22 mouse cellular contexts compared by ENCODE assay signal in genomic region chr2:164566997-164567396, GRCm38 (mm10). TPM values are rescaled to one million over a fixed set of nuclear protein-coding genes. Genes with fewer than 3 reads are reported as not detected.
A peak's percentile ranks its signal among the peaks of the same experiment; 100 is the strongest.
DNase-seq lines count a peak whose midpoint lies in the region; ATAC-seq and TF ChIP-seq lines count a peak whose summit lies in the region.
"Had no signal": no experiment of that assay in that cellular context is flagged by ENCODE, and none has a peak within 500 bp of the region (broad histone marks: within the 10 kb centered on the region; RNA-seq: fewer than 3 reads in every experiment).

No protein-coding gene starts in this region.

- intact Hi-C loops in gastrocnemius, adult 2 months (cut with DNase I), result no loop called here

- ATAC-seq in liver, postnatal 0 days, result no peak
- no peak for ATAC-seq in liver, embryonic 12.5 days
- ATAC-seq: forebrain, embryonic 15.5 days had no signal

- H3K4me3 ChIP-seq in gastrocnemius, adult 2 months, result no peak overlapping the region
- no peak overlapping the region for H3K4me3 ChIP-seq in liver, postnatal 0 days (ENCODE audit: low read depth, low read length)
- no peak overlapping the region for H3K4me3 ChIP-seq in liver, embryonic 12.5 days
- no peak overlapping the region for H3K4me3 ChIP-seq in ES-Bruce4 (ENCODE audit: low read depth, low read length)
- H3K4me3 ChIP-seq: forebrain, embryonic 15.5 days; hindbrain, embryonic 13.5 days; kidney, embryonic 15.5 days; lung, embryonic 15.5 days; neural tube, embryonic 15.5 days; stomach, embryonic 15.5 days had no signal

- H3K27me3 ChIP-seq in liver, postnatal 0 days (ENCODE audit: insufficient read depth, low read length), result peaks cover 28% of the 10 kb centered on the region
- H3K27me3 ChIP-seq in liver, embryonic 12.5 days (replicated peaks), result peaks cover 38% of the 10 kb centered on the region
- no peaks in the 10 kb centered on the region for H3K27me3 ChIP-seq in ES-Bruce4 (ENCODE audit: control insufficient read depth, insufficient read depth, low read length, poor library complexity, severe bottlenecking)
- H3K27me3 ChIP-seq: stomach, embryonic 15.5 days had no signal

- 77% methylated on average over 2 of the region's 2 CpGs for WGBS in liver, postnatal 0 days (ENCODE audit: insufficient replicate concordance)
- WGBS in liver, embryonic 12.5 days (ENCODE audit: insufficient replicate concordance), result 60% methylated on average over 2 of the region's 2 CpGs

- no peak for TF ChIP-seq POLR2A in ES-Bruce4 (IDR thresholded peaks at IDR 0.05; ENCODE audit: insufficient read depth, low read length)

- no peak overlapping the region for H3K9ac ChIP-seq in liver, postnatal 0 days (replicated peaks)
- no peak overlapping the region for H3K9ac ChIP-seq in liver, embryonic 12.5 days
- H3K9ac ChIP-seq in ES-Bruce4 (ENCODE audit: low read depth, poor library complexity, severe bottlenecking), result no peak overlapping the region
- H3K9ac ChIP-seq: forebrain, embryonic 15.5 days; hindbrain, embryonic 13.5 days; kidney, embryonic 15.5 days; lung, embryonic 15.5 days; neural tube, embryonic 15.5 days; stomach, embryonic 15.5 days had no signal

- H3K36me3 ChIP-seq in liver, postnatal 0 days (replicated peaks; ENCODE audit: insufficient read depth, low read length), result no peaks in the 10 kb centered on the region
- H3K36me3 ChIP-seq in liver, embryonic 12.5 days, result no peaks in the 10 kb centered on the region
- peaks cover 18% of the 10 kb centered on the region for H3K36me3 ChIP-seq in ES-Bruce4 (ENCODE audit: control insufficient read depth, insufficient read depth, low read length, poor library complexity, severe bottlenecking)
- H3K36me3 ChIP-seq: forebrain, embryonic 15.5 days; hindbrain, embryonic 13.5 days; neural tube, embryonic 15.5 days; stomach, embryonic 15.5 days had no signal

- DNase-seq in gastrocnemius, adult 2 months, result no peak
- DNase-seq in gastrocnemius, postnatal 10 days, result no peak
- DNase-seq in liver, postnatal 0 days, result no peak
- DNase-seq in c-Kit-negative CD71-positive TER-119-positive erythroid progenitor cells, embryonic 14.5 days (ENCODE audit: low read depth, low spot score), result peak; percentile 3
- DNase-seq in adrenal gland, adult 2 months, result no peak
- DNase-seq in ovary, adult 18-20 months (ENCODE audit: low spot score), result no peak
- DNase-seq: adrenal gland, postnatal 25 days; B cell, adult 2 months; cerebellum, adult 11-12 months; gastrocnemius, postnatal 36 days; layer of hippocampus, adult 9-11 months; left cerebral cortex, postnatal 4 days had no signal

- H3K4me1 ChIP-seq in liver, postnatal 0 days (ENCODE audit: insufficient read depth), result peaks cover 2% of the 10 kb centered on the region; the same call in 1 of the 2 replicates
- H3K4me1 ChIP-seq in liver, embryonic 12.5 days, result no peaks in the 10 kb centered on the region
- no peaks in the 10 kb centered on the region for H3K4me1 ChIP-seq in ES-Bruce4 (ENCODE audit: control insufficient read depth, insufficient read depth, low read length)

- no peak for TF ChIP-seq EP300 in liver, postnatal 0 days (IDR thresholded peaks at IDR 0.05; ENCODE audit: low read depth)
- no peak for TF ChIP-seq EP300 in ES-Bruce4 (IDR thresholded peaks at IDR 0.05; ENCODE audit: insufficient read depth, low read depth, low read length)

- TF ChIP-seq CTCF in gastrocnemius, adult 2 months (IDR thresholded peaks at IDR 0.05), result peak; percentile 12; the same call in 1 of the 2 replicates
- peak; percentile 57 for TF ChIP-seq CTCF in liver, postnatal 0 days (IDR thresholded peaks at IDR 0.05; ENCODE audit: low read depth)
- TF ChIP-seq CTCF in ES-Bruce4 (IDR thresholded peaks at IDR 0.05; ENCODE audit: low read depth, low read length), result peak; percentile 38

- no peak overlapping the region for H3K4me2 ChIP-seq in liver, postnatal 0 days (ENCODE audit: low read depth, low read length)
- H3K4me2 ChIP-seq in liver, embryonic 12.5 days, result no peak overlapping the region
- H3K4me2 ChIP-seq: forebrain, embryonic 15.5 days; hindbrain, embryonic 13.5 days; kidney, embryonic 15.5 days; lung, embryonic 15.5 days; neural tube, embryonic 15.5 days; stomach, embryonic 15.5 days had no signal

- H3K9me3 ChIP-seq in liver, postnatal 0 days (ENCODE audit: low read length), result no peaks in the 10 kb centered on the region
- 0 out of 2 replicates have a peak, but pooled peaks cover 5% of the 10 kb centered on the region for H3K9me3 ChIP-seq in liver, embryonic 12.5 days (replicated peaks)
- peaks cover 7% of the 10 kb centered on the region; the same call in 1 of the 2 replicates for H3K9me3 ChIP-seq in ES-Bruce4 (replicated peaks; ENCODE audit: control insufficient read depth, insufficient read depth, low read length, poor library complexity, severe bottlenecking)
- H3K9me3 ChIP-seq: forebrain, embryonic 15.5 days; hindbrain, embryonic 13.5 days; kidney, embryonic 15.5 days; lung, embryonic 15.5 days; neural tube, embryonic 15.5 days; stomach, embryonic 15.5 days had no signal

- H3K27ac ChIP-seq in gastrocnemius, adult 2 months, result no peak overlapping the region
- H3K27ac ChIP-seq in liver, postnatal 0 days (ENCODE audit: low read depth), result no peak overlapping the region
- H3K27ac ChIP-seq in liver, embryonic 12.5 days, result no peak overlapping the region
- no peak overlapping the region for H3K27ac ChIP-seq in ES-Bruce4 (ENCODE audit: insufficient read depth, low read length)
- H3K27ac ChIP-seq: forebrain, embryonic 15.5 days; hindbrain, embryonic 13.5 days; kidney, embryonic 15.5 days; lung, embryonic 15.5 days; neural tube, embryonic 15.5 days; stomach, embryonic 15.5 days had no signal

RNA-seq across cellular contexts. Expression of gene Wfdc2, which starts 4.8 kb away (rescaled TPM):
- total RNA-seq in gastrocnemius, adult 2 months (2021), result not detected
- total RNA-seq in gastrocnemius, postnatal 10 days (2021), result not detected
- 3.0 and 3.3 TPM in 2 replicates for polyA plus RNA-seq in liver, postnatal 0 days (2015; fragmentation: Nextera tagmentation; extraction: Ambion mirVana)
- 2.1 and 3.2 TPM in 2 replicates for polyA plus RNA-seq in liver, embryonic 12.5 days (2016; fragmentation: Nextera tagmentation; extraction: Ambion mirVana)
- polyA plus RNA-seq in ES-Bruce4 (2011; ENCODE audit: insufficient read depth, insufficient read length, low read depth, missing spikeins), result 123 and 135 TPM in 2 replicates
- not detected for total RNA-seq in adrenal gland, adult 2 months (2021)
- 0.51 and 0.73 TPM in 2 replicates for polyA plus RNA-seq in adrenal gland, adult 2 months (2012; rRNA removed)
- total RNA-seq: adrenal gland, postnatal 25 days; megakaryocyte-erythroid progenitor cell, adult 5-6 weeks had no signal

RNA-seq across cellular contexts. Expression of gene Spint3, which starts 6.3 kb away (rescaled TPM):
- total RNA-seq in gastrocnemius, adult 2 months (2021), result not detected
- not detected for total RNA-seq in gastrocnemius, postnatal 10 days (2021)
- not detected in 2 replicates for polyA plus RNA-seq in liver, postnatal 0 days (2015; fragmentation: Nextera tagmentation; extraction: Ambion mirVana)
- polyA plus RNA-seq in liver, embryonic 12.5 days (2016; fragmentation: Nextera tagmentation; extraction: Ambion mirVana), result not detected in 2 replicates
- not detected in 2 replicates for polyA plus RNA-seq in ES-Bruce4 (2011; ENCODE audit: insufficient read depth, insufficient read length, low read depth, missing spikeins)
- not detected for total RNA-seq in adrenal gland, adult 2 months (2021)
- polyA plus RNA-seq in adrenal gland, adult 2 months (2012; rRNA removed), result not detected in 2 replicates
- total RNA-seq: adrenal gland, postnatal 25 days; gastrocnemius, postnatal 36 days; left cerebral cortex, postnatal 4 days; megakaryocyte-erythroid progenitor cell, adult 5-6 weeks had no signal
- polyA plus RNA-seq: forebrain, embryonic 15.5 days; heart, embryonic 14.5 days; hindbrain, embryonic 13.5 days; kidney, embryonic 15.5 days; lung, embryonic 15.5 days; neural tube, embryonic 15.5 days; stomach, embryonic 15.5 days had no signal

RNA-seq across cellular contexts. Expression of gene Wfdc6a, which starts 18.2 kb away (rescaled TPM):
- total RNA-seq in gastrocnemius, adult 2 months (2021), result not detected
- not detected for total RNA-seq in gastrocnemius, postnatal 10 days (2021)
- polyA plus RNA-seq in liver, postnatal 0 days (2015; fragmentation: Nextera tagmentation; extraction: Ambion mirVana), result not detected in 2 replicates
- polyA plus RNA-seq in liver, embryonic 12.5 days (2016; fragmentation: Nextera tagmentation; extraction: Ambion mirVana), result 0.26 TPM in 1 of 2 replicates, not detected in the other
- polyA plus RNA-seq in ES-Bruce4 (2011; ENCODE audit: insufficient read depth, insufficient read length, low read depth, missing spikeins), result not detected in 2 replicates
- total RNA-seq in adrenal gland, adult 2 months (2021), result under 1 TPM in 1 of 2 experiments, not detected in 1; 0.52 TPM
- polyA plus RNA-seq in adrenal gland, adult 2 months (2012; rRNA removed), result 0.62 and 1.0 TPM in 2 replicates
- total RNA-seq: gastrocnemius, postnatal 36 days; left cerebral cortex, postnatal 4 days; megakaryocyte-erythroid progenitor cell, adult 5-6 weeks had no signal
- polyA plus RNA-seq: forebrain, embryonic 15.5 days; hindbrain, embryonic 13.5 days; neural tube, embryonic 15.5 days had no signal

RNA-seq across cellular contexts. Expression of gene Eppin, which starts 26.4 kb away (rescaled TPM):
- not detected for total RNA-seq in gastrocnemius, adult 2 months (2021)
- not detected for total RNA-seq in gastrocnemius, postnatal 10 days (2021)
- polyA plus RNA-seq in liver, postnatal 0 days (2015; fragmentation: Nextera tagmentation; extraction: Ambion mirVana), result not detected in 2 replicates
- polyA plus RNA-seq in liver, embryonic 12.5 days (2016; fragmentation: Nextera tagmentation; extraction: Ambion mirVana), result not detected in 2 replicates
- not detected in 2 replicates for polyA plus RNA-seq in ES-Bruce4 (2011; ENCODE audit: insufficient read depth, insufficient read length, low read depth, missing spikeins)
- total RNA-seq in adrenal gland, adult 2 months (2021), result not detected
- polyA plus RNA-seq in adrenal gland, adult 2 months (2012; rRNA removed), result 0.29 TPM in 1 of 2 replicates, not detected in the other
- total RNA-seq: adrenal gland, postnatal 25 days; gastrocnemius, postnatal 36 days; left cerebral cortex, postnatal 4 days; megakaryocyte-erythroid progenitor cell, adult 5-6 weeks had no signal
- polyA plus RNA-seq: forebrain, embryonic 15.5 days; heart, embryonic 14.5 days; hindbrain, embryonic 13.5 days; kidney, embryonic 15.5 days; lung, embryonic 15.5 days; neural tube, embryonic 15.5 days; stomach, embryonic 15.5 days had no signal

RNA-seq across cellular contexts. Expression of gene Wfdc6b, which starts 46.3 kb away (rescaled TPM):
- total RNA-seq in gastrocnemius, adult 2 months (2021), result not detected
- total RNA-seq in gastrocnemius, postnatal 10 days (2021), result not detected
- polyA plus RNA-seq in liver, postnatal 0 days (2015; fragmentation: Nextera tagmentation; extraction: Ambion mirVana), result not detected in 2 replicates
- polyA plus RNA-seq in liver, embryonic 12.5 days (2016; fragmentation: Nextera tagmentation; extraction: Ambion mirVana), result not detected in 2 replicates
- not detected in 2 replicates for polyA plus RNA-seq in ES-Bruce4 (2011; ENCODE audit: insufficient read depth, insufficient read length, low read depth, missing spikeins)
- not detected for total RNA-seq in adrenal gland, adult 2 months (2021)
- not detected in 2 replicates for polyA plus RNA-seq in adrenal gland, adult 2 months (2012; rRNA removed)
- total RNA-seq: adrenal gland, postnatal 25 days; gastrocnemius, postnatal 36 days; megakaryocyte-erythroid progenitor cell, adult 5-6 weeks had no signal
- polyA plus RNA-seq: forebrain, embryonic 15.5 days; heart, embryonic 14.5 days; hindbrain, embryonic 13.5 days; kidney, embryonic 15.5 days; lung, embryonic 15.5 days; neural tube, embryonic 15.5 days; stomach, embryonic 15.5 days had no signal

Comparison
In these comparisons a context has a peak if more than half of its experiments do, and no peak if none do; other contexts are left out.
1. RNA of gene Wfdc2, which starts 4.8 kb away (polyA plus RNA-seq): 123 to 135 TPM in ES-Bruce4; 3.0 to 3.3 TPM in liver, postnatal 0 days, 2.1 to 3.2 TPM in liver, embryonic 12.5 days and 0.51 to 0.73 TPM in adrenal gland, adult 2 months; every median in the first group is over 10 times any median in the second.
2. Peak in every context shown above with its lines, with median percentiles within 50 percentile points of each other: CTCF ChIP-seq.